Mouse (Mus musculus) myocyte (in vitro differentiated cells): ENCODE data around the gene Pam. TPM values are rescaled to one million over a fixed set of nuclear protein-coding genes. Genes with fewer than 3 reads are reported as not detected.

ENCODE experiments used
- H3K27me3 ChIP-seq: one replicate; pipeline ENCODE4 v1.6.1; 2011; ENCODE audit not compliant: control insufficient read depth, insufficient read depth, insufficient read length
- H3K36me3 ChIP-seq: one replicate; pipeline ENCODE4 v1.6.1; 2011; ENCODE audit not compliant: control insufficient read depth, insufficient read depth
- H3K4me2 ChIP-seq: one replicate; pipeline ENCODE4 v1.6.1; 2011; ENCODE audit warnings: low read depth, control low read depth
- H3K4me3 ChIP-seq: one replicate; pipeline ENCODE4 v1.5.1; 2011; ENCODE audit warnings: mild to moderate bottlenecking, control low read depth, moderate library complexity
- H3K79me2 ChIP-seq: one replicate; pipeline ENCODE4 v1.6.1; 2011; ENCODE audit not compliant: control insufficient read depth, insufficient read depth
- H3ac ChIP-seq: one replicate; pipeline ENCODE4 v1.6.1; 2011; ENCODE audit not compliant: control insufficient read depth, insufficient read length
- CEBPB ChIP-seq: IDR thresholded peaks from 2 replicates; pipeline ENCODE4 v1.6.1; 2011; ENCODE audit warnings: mild to moderate bottlenecking, moderate library complexity; ENCODE audit not compliant: poor library complexity, insufficient read depth, severe bottlenecking
- E2F4 ChIP-seq: IDR thresholded peaks from one replicate; pipeline ENCODE4 v1.6.1; 2011; ENCODE audit warnings: mild to moderate bottlenecking, control low read depth, moderate library complexity; ENCODE audit not compliant: insufficient read depth
- MAX ChIP-seq: IDR thresholded peaks from one replicate; pipeline ENCODE4 v1.6.1; 2011; ENCODE audit warnings: low read depth, mild to moderate bottlenecking, control low read depth
- MYOD1 ChIP-seq, 3 experiments: IDR thresholded peaks; one replicate each; pipeline ENCODE4 v1.6.1; 2011; ENCODE audit warnings: control low read depth in 2 of 3, low read depth in 2 of 3, mild to moderate bottlenecking in 2 of 3, moderate library complexity in 1 of 3; ENCODE audit not compliant: insufficient read length in 2 of 3, control insufficient read depth in 1 of 3
- MYOG ChIP-seq, 3 experiments: IDR thresholded peaks; one replicate each; pipeline ENCODE4 v1.6.1; 2011; ENCODE audit warnings: control low read depth in 2 of 3, low read depth in 2 of 3, mild to moderate bottlenecking in 2 of 3; ENCODE audit not compliant: insufficient read length in 2 of 3, control insufficient read depth in 1 of 3, insufficient read depth in 1 of 3
- POLR2A ChIP-seq: IDR thresholded peaks from one replicate; pipeline ENCODE4 v1.6.1; 2011; ENCODE audit warnings: low read depth, mild to moderate bottlenecking, control low read depth, moderate library complexity; ENCODE audit not compliant: insufficient read length
- POLR2AphosphoS2 ChIP-seq: IDR thresholded peaks from one replicate; pipeline ENCODE4 v1.6.1; 2011; ENCODE audit warnings: low read depth, control low read depth; ENCODE audit not compliant: insufficient read length
- REST ChIP-seq: IDR thresholded peaks from one replicate; pipeline ENCODE4 v1.6.1; 2011; ENCODE audit warnings: mild to moderate bottlenecking, control low read depth, moderate library complexity; ENCODE audit not compliant: insufficient read depth, insufficient read length
- SRF ChIP-seq: IDR thresholded peaks from one replicate; pipeline ENCODE4 v1.6.1; 2011; ENCODE audit warnings: low read depth; ENCODE audit not compliant: control insufficient read depth, insufficient read length
- TCF12 ChIP-seq: IDR thresholded peaks from one replicate; pipeline ENCODE4 v1.6.1; 2011; ENCODE audit warnings: mild to moderate bottlenecking, control low read depth; ENCODE audit not compliant: poor library complexity, insufficient read depth, severe bottlenecking
- TCF3 ChIP-seq: IDR thresholded peaks from one replicate; pipeline ENCODE4 v1.6.1; 2011; ENCODE audit warnings: low read depth, control low read depth; ENCODE audit not compliant: insufficient read length
- USF1 ChIP-seq: IDR thresholded peaks from one replicate; pipeline ENCODE4 v1.6.1; 2011; ENCODE audit warnings: low read depth, mild to moderate bottlenecking, control low read depth, moderate library complexity
- polyA plus RNA-seq: library from polyadenylated mRNA; unstranded; fragments of >200 nt; fragmentation: generic; extraction: Trizol; gene quantifications from one replicate; pipeline ENCODE4 v1.2.1, GENCODE M21; 2012; ENCODE audit warnings: missing spikeins

Pam gene
- polyA plus RNA-seq, 1 experiment, result 29.4 TPM

- peaks cover 12% of the 10 kb centered on the region for H3K36me3 ChIP-seq
- no peaks in the 10 kb centered on the region for H3K27me3 ChIP-seq
- no peak overlapping the region for H3ac ChIP-seq
- H3K4me3 ChIP-seq, result no peak overlapping the region
- no peak for TF ChIP-seq POLR2A
- H3K79me2 ChIP-seq, result peaks cover 13% of the 10 kb centered on the region
- no peak overlapping the region for H3K4me2 ChIP-seq
Observed at GRCm38 (mm10) chr1:97760598-97760997, 334.8 kb downstream of the Pam start.

GRCm38 (mm10) chr1:97759841-97760240 lies 335.6 kb downstream of the Pam start:
- peaks cover 8% of the 10 kb centered on the region for H3K79me2 ChIP-seq
- H3K4me2 ChIP-seq, result no peak overlapping the region
- H3K27me3 ChIP-seq, result no peaks in the 10 kb centered on the region
- peaks cover 16% of the 10 kb centered on the region for H3K36me3 ChIP-seq
- TF ChIP-seq TCF12 (no peak), E2F4 (no peak), CEBPB (no peak), MYOD1 (IDR thresholded peaks at IDR 0.05; ENCODE audit: control insufficient read depth in 1 of 3, insufficient read length in 2 of 3, low read depth in 2 of 3) (no peak), POLR2A (no peak), MAX (no peak)
- no peak overlapping the region for H3ac ChIP-seq
- no peak overlapping the region for H3K4me3 ChIP-seq

GRCm38 (mm10) chr1:97754392-97754791 lies 341.1 kb downstream of the Pam start:
- no peaks in the 10 kb centered on the region for H3K79me2 ChIP-seq
- H3K4me2 ChIP-seq, result no peak overlapping the region
- no peak overlapping the region for H3ac ChIP-seq
- TF ChIP-seq MYOD1 (IDR thresholded peaks at IDR 0.05; ENCODE audit: control insufficient read depth in 1 of 3, insufficient read length in 2 of 3, low read depth in 2 of 3) (peak in 2 of 3 experiments; percentile 25 to 27), SRF (no peak), MYOG (IDR thresholded peaks at IDR 0.05; ENCODE audit: control insufficient read depth in 1 of 3, insufficient read depth in 1 of 3, insufficient read length in 2 of 3, low read depth in 2 of 3) (peak in 2 of 3 experiments; percentile 4 to 77), CEBPB (no peak), USF1 (no peak), E2F4 (no peak)
- H3K36me3 ChIP-seq, result peaks cover 16% of the 10 kb centered on the region
- H3K27me3 ChIP-seq, result no peaks in the 10 kb centered on the region
- no peak overlapping the region for H3K4me3 ChIP-seq

GRCm38 (mm10) chr1:97753216-97753615 lies 342.2 kb downstream of the Pam start:
- Histone ChIP-seq H3K27me3 (no peaks in the 10 kb centered on the region), H3K4me2 (no peak overlapping the region), H3K79me2 (no peaks in the 10 kb centered on the region), H3K36me3 (peaks cover 16% of the 10 kb centered on the region), H3ac (no peak overlapping the region), H3K4me3 (no peak overlapping the region)
- TF ChIP-seq MYOD1 (IDR thresholded peaks at IDR 0.05; ENCODE audit: control insufficient read depth in 1 of 3, insufficient read length in 2 of 3, low read depth in 2 of 3), result no peak
- TF ChIP-seq POLR2A, result no peak
- no peak for TF ChIP-seq REST

GRCm38 (mm10) chr1:97748163-97748562 lies 347.3 kb downstream of the Pam start:
- Histone ChIP-seq H3K4me3 (no peak overlapping the region), H3K4me2 (no peak overlapping the region), H3ac (no peak overlapping the region), H3K79me2 (no peaks in the 10 kb centered on the region), H3K27me3 (no peaks in the 10 kb centered on the region), H3K36me3 (peaks cover 17% of the 10 kb centered on the region)
- TF ChIP-seq TCF12 (no peak), MAX (no peak), REST (no peak), POLR2AphosphoS2 (no peak), SRF (no peak), POLR2A (no peak), USF1 (no peak), CEBPB (no peak), E2F4 (no peak), TCF3 (no peak), MYOG (IDR thresholded peaks at IDR 0.05; ENCODE audit: control insufficient read depth in 1 of 3, insufficient read depth in 1 of 3, insufficient read length in 2 of 3, low read depth in 2 of 3) (no peak), MYOD1 (IDR thresholded peaks at IDR 0.05; ENCODE audit: control insufficient read depth in 1 of 3, insufficient read length in 2 of 3, low read depth in 2 of 3) (no peak)

GRCm38 (mm10) chr1:97746261-97746660 lies 349.2 kb downstream of the Pam start:
- H3ac ChIP-seq, result no peak overlapping the region
- no peak overlapping the region for H3K4me3 ChIP-seq
- H3K4me2 ChIP-seq, result no peak overlapping the region
- H3K79me2 ChIP-seq, result no peaks in the 10 kb centered on the region
- TF ChIP-seq CEBPB, result no peak
- TF ChIP-seq MAX, result no peak
- TF ChIP-seq E2F4, result no peak
- no peak for TF ChIP-seq SRF
- TF ChIP-seq MYOD1 (IDR thresholded peaks at IDR 0.05; ENCODE audit: control insufficient read depth in 1 of 3, insufficient read length in 2 of 3, low read depth in 2 of 3), result no peak
- TF ChIP-seq TCF3, result no peak
- no peak for TF ChIP-seq TCF12
- no peaks in the 10 kb centered on the region for H3K27me3 ChIP-seq
- H3K36me3 ChIP-seq, result peaks cover 24% of the 10 kb centered on the region
